Mouse (Mus musculus) c-Kit-positive CD71-positive TER-119-negative erythroid progenitor cells, embryonic 14.5 days (primary cell): ENCODE measurements at regions not wholly inside any gene's neighbourhood (a gene's known extent, or its start where the extent isn't known, plus 50 kb on each side); places are given as distances from the start of the nearest gene placed in this dataset.

ENCODE experiments used
- DNase-seq: peaks from one replicate; pipeline ENCODE4 v3.0.0-alpha.2; 2013; ENCODE audit warnings: low read depth

DNA sequence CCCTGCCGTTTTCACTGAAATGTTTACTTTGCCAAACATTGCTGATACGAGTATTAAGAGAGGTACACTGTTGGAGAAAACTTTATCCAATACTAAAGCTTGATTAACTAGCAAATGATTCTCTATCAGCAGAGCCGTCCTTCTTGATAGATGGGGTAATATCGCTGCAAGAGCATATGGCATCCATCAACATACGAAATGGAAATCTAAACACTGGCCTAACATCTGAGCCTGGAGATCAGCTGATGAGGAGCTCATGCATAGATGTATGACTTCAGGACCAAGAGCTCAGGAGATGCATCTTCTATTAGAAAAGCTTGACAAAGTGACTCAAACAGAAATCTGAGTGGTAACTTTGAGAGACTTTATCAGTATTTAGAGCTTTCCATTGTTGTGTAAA, 666.5 kb downstream of the Defb40 start:
- DNase-seq, result no peak

DNA sequence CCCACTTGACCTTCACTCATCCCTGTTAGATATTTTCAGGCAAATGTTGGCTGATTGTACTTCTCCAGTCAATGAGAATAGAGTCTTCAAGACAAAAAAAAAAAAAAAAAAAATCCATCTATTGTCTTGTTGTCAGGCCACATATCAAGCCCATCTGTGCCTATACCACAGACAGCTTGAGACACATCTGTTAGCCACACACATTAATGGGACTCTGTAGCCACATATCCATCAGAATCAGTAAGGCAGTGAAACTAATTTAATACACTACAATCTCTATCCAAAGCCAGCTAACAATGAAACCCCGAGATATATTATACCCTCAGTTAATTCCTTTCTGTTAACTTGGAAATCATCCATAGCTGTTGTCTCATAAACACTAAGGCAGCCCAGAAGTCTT, 667.1 kb downstream of the Defb40 start:
- no peak for DNase-seq

DNA sequence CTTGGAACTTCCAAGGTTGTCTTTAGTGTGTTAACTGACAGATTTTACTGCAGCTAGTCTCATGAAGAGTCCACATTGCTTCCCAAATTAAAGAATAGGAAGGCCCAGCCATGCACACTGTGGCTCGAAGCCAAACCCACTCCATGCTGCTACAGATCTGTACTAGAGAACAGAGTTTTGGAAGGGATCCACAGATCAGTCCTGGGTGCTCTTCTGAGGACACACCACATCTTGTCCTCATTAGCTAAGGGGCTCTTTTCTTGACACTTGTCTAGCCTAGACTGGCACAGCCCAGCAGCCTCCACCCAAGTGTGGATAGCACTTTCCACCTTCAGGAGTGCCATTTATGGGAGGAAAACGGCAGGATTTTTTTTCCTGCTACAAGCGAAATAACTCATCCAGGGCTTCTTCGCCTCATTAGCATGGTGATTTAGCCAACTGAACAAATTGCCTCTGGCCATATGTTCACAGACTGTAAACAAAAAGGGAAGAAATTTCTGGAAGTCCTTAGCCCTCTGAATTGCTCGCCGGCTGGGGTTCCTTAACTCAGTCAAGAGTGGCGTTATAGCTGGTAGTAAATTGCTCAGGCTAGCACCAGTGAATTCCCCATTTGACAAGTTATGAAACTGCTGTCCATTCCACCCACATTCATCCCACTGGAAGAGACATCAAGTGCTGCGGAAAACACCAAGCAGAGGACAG, 690.4 kb downstream of the Defb40 start:
- no peak for DNase-seq

DNA sequence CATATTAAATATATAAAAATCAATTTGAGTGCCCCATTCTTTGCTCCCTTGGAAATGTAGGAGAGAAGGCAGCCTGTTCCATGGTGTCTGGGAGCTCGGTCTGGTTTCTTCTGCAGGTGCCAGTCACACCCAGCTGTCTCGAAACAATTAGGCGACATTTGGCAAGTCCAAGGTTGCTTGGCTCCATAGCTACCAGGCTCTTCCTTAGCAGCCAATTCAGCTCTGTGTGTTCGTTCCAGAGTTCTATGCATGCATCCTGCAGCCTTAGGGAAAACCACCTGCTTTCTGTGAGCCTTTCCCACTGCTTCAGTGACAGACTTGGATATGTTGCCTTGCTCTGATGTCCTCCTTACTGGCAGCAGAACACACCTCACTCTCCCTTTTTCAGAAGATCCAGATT, 698.1 kb downstream of the Defb40 start:
- DNase-seq, result no peak

DNA sequence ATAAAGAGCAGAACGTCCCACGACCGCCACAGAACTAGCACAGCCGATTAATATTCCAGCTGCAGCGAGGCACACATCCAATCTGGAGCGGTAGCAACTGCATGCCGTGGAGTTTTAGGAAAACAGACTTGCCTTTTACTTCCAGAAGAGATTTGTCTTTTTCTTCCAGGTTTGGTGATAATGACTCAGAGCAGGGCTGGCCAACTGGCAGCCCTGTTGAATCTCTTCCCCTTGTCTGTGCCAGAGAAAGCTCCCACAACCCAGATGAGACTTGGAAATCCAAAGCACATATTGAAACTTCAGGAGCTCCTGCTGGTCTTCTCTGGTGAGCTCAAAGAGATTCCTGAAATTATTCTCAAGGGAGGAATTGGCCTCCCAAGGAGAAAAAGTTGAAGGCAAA, 709.8 kb downstream of the Defb40 start:
- no peak for DNase-seq

DNA sequence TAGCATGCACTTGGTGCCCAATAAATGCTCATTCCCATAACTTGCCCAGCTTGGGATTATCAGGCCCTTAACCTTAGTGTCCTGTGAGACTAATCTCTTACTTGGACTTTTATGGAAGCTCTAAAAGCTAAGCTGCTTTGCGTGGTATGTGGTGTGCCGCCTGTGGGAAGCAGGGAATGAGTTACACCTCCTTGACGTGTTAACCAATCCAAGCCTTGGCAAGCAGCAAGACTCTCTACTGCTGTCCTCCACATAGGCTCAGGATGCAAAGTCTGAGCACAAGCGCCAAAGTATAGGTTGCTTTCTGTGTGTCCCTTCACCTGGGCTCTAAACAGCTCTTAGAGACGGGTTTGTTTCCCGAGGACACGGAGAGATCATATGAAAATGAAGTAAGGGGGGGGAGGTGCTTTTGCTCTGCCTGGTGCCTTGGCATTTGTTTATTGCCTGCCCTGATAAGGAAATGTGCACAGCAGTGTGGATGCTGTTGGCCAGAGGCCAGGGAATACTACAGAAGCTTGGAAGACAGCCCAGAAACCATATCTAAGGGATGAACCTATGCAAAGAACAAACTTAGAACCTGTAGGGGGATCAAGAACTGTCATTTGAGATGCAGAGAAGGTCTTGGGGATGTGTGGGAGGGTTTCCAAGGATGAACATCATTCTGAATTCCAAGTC, 719.6 kb downstream of the Defb40 start:
- no peak for DNase-seq

DNA sequence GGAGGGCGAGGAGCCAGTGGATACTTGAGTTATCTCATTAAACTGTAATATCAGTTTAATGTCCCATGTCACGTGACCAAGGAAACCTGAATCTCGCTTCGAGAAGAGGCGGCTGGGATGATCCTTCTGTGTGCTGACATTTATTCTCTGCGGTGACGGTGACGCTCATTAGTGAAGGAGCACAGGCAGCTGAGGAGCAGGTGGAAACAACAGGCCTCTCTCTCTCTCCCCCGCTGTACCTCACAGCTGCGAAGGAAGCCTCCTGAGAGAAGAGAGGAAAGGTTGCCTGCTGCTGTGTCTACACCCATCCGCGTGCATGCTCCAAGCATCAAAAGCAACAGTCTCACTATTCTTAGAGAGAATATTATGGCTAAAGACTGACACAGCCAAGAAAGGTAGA, 731.8 kb downstream of the Defb40 start:
- DNase-seq, result no peak

DNA sequence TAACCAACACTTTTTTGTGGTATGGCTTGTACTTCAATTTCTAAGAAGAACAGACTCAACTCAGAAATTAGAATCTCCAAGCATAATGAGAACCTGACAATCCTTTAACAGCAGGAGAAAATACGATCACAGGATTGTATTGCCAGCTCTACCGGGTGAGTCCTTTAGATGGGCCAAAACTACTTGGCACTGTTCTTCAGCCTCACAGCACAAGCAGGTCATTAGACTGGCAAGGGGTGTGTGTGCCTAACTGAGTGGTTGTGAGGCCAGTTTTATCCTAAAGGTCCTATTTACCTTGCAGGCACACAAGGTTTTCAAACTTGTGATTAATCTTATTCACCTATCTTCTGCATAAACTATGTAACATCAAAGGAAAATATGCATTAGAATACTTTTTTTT, 760.5 kb downstream of the Defb40 start:
- DNase-seq, result no peak

DNA sequence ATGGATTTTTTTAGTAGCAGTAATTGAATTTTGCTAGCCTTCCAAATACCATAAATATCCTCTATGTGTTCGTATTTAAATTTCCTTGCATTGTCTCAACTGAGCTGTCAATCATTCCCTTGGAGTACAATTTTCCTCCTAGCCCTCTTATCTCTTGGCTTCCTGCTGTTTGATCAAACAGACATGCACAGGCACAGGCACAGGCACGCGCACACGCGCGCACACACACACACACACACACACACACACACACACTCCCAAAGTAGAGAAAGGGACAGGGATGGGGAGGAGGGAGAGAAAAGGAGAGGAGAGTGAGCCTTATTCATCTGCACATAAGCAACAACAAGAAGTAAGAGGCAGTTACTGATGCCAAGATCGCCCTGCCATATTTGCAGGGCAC, 760.9 kb downstream of the Defb40 start:
- no peak for DNase-seq

DNA sequence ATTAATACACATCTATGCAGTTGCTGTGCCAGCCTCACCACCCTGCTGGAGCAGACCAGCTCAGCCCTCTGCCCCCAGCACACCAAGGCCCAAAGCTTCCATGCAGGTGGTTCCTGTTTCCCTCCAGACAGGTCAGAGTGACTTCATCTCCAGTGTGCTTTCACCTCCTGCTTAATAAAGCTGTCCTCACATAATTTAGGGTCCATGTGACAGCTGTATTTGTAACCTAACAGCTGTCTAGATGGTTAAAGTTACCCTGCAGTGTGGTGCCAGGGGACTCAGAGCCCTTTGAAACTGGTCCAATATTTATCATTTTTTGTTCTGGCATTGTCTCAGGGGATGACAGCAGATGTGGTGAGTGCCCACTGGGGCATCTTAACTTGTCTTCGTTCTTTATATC, 761.5 kb downstream of the Defb40 start:
- DNase-seq, result no peak

DNA sequence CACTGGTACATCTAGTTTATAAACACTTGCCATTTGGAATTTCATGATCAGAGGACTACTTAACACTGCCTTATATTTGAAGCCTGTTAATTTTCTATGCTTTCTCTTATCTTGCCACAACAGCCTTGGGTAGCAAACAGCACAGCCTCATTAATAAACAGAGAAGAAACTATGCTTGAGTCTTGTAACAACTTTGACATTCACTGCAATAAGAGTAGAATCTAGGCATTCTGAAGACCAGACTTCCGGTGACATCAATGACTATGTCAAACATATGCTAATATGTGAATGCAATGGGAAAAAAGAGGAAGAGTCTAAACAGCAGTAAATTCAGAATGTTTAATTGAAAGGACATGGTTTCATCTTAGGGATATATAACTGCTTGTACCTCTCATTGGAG, 768.0 kb downstream of the Defb40 start:
- no peak for DNase-seq

DNA sequence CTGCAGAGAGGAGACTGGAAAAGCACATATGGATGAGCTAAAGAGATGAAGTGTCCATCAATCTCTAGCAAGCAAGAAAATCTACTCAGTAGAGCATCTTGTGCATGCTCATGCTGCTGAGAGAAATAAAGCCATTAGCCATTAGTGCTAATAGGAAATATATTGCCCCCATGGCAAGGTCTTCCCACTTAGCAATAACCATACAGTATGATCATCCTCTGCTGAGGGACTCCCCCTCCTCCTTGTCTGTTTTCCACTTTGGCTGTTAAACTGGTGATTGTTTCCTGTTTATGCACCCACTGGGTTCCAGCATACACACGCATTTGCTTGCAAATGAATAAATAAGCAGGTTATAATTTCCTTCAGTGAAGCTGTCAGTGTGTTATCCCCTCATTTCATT, 769.4 kb downstream of the Defb40 start:
- DNase-seq, result no peak

DNA sequence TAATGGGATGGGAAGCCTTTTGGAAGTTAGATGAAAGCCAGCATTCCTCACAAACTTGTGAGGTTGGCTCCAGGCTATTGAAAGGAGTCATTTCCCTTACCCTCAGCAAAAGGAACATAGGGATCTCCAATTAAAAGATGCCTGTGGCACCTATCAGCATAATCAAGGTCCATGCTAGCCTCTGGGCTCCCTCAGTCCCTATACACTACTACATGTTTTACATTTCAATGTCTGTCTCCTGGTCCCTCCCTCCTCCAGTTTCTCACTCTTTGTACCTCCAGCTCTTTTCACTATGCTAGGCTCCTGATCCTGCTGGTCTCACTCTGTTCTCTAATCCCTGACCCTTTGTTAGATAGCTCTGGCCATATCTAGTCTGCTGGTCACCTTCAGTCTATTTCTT, 790.6 kb downstream of the Defb40 start:
- DNase-seq, result no peak

DNA sequence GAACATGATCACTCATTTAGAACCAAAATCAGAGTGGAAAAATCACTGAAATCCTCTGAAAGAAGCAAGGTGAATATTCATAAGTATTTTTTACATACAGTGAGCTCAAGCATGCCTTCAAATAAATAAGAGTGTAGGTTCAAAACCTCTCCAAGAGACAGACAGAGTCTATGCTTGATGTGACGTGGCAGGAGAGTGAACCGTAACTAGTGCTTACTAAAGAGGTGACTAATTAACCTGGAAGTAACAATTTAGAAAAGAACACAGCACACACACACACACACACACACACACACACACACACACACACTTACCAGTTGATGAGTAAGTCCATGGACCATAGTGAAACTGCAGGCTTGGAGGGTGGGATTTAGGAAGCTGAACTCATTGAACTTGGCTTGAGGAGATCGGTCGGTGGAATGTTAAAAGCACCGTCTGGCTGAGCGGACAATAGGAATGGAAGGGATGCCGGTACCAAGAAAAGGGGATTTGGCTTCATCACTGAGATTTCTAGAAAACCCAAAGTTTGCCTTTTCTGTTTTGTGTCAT, 802.4 kb downstream of the Defb40 start:
- no peak for DNase-seq

DNA sequence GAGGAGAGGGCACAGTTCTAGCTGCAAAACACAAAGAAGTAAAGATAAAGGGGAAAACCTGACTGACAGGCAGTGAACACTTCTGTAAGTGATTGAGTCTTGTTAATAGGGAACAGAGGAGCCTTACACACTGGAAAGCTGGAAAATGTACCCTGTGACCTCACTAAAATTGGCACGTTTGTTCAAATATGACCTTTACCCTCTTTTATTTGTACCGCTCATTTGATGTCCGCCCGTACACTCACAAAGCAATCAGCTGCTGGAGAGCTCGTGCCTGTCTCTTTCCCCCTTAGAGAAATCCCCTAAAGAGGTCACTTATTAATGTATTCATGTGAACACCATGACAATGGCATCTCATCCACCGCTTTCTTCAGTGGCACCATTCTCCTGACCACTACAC, 819.4 kb downstream of the Defb40 start:
- DNase-seq, result no peak

DNA sequence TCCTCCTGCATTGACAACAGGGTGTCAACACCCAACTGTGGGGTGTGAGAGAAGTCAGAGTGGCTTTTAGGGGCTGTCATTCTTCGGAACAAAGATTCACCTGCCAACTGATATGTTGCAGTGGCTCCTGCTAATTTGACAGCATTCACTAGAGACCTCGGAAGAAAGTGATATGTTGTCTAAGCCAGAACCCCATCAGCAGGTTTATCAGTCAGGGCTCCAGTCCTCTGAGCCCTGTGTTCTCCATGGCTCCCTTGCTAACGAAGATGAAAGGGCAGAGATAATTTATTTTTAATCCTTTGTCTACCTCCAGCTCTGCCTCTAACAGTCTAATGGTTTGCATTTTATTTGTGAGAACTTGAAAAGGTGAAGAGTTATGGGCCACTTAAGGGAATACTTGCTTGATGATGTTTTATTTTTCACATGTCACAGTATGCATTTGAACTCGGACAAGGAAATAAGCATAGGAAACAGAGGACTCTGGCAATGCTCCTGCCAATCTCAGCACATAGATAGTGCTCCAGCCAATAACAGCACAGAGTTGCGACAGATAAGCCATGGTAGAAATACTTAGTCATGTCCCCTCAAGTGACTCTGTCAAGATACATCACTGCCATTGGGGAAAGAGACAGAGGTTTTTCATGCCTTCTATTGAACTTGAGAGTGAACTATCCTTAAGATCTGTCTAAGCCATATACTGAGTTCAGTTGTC, 862.6 kb downstream of the Defb40 start:
- no peak for DNase-seq

DNA sequence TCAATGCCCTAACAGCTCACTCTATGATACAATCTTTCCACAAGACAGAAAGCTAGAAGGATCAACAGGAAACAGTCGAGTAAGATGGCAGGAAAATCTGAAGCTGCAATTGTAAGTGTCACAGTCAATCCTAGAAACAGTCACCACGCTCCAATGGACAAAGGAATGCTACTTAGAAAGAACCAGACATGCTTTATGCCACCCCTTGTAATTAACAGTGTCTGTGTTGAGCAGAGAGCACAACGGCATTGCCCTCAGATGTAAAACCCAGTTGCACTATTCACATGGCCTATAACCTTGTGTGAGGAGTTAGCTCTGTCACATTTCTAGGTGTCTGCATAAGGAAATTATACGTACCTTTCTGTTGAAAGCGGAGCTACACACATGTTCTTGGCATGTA, 864.8 kb downstream of the Defb40 start:
- no peak for DNase-seq

DNA sequence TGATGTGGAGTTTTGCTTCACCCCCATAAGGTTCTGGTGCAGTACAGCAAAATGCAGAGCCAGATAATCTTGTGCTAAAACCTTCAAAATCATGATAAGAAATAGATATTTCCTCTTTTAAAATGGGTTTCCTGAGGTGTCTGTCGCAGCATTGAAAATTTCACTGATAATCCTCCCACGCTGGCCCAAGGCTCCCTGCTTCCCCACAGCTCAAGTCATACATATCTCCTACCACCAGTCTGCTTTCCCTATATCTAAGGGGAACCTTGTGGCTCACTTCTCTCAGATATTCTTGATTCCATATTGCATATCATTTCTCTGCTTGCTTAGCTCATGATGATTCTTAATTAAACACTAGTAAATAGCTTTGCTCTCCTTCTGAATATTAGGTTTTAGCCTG, 868.6 kb downstream of the Defb40 start:
- DNase-seq, result no peak

DNA sequence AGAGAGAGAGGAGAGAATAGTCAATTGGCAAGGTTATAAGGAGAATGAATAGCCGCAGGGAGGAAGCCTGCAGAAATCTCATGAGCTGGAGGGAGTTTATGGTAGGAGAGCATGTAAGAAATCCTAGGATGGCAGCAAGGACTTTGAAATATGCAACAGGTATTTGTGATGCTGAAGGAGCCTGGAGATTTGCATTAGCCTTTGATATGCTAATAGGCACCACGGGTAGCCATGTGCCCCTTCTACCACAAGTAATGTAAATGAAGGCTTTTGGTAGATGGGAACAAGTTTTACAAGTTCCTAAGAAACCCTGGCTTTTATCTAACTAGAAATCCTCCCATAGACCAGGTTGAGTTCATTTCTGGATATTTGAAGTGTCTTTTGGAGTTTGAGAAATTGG, 871.2 kb downstream of the Defb40 start:
- DNase-seq, result no peak

DNA sequence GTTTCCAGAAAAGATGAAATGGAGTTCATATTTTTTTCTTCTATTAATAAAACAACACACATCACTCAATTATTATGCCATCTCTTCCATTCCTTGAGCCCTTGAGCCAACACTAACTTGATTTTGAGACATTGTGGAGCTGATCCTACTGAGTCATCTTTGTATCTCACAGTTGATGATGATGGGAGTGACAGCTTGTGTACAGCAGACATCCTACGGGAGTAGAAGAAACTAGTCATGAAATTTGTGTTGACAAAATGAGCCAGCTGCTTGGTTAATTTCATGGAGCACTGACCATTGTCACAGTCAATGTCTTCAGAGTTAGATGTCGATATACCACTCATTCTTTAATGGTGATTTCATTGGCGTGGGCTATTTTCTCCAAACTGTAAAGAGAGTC, 912.6 kb downstream of the Defb40 start:
- DNase-seq, result no peak

DNA sequence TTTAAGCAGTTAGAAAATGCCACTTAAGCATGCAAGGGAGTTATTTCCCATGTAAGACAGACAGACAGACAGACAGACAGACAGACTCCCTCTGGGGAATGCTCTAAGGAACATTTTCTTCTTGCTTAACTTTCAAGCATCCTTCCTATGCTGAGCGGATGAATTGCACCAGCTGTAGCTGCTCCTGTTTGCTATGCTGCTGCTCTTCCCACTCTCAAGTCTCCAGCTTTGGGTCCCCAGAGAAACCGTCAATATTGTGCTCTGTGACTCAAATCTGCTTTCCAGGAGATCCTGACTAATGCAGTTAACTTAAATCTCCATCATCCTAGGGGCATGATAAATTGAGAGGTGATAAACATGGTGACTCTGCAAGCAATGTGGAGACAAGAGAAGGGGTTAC, 918.5 kb downstream of the Defb40 start:
- no peak for DNase-seq

DNA sequence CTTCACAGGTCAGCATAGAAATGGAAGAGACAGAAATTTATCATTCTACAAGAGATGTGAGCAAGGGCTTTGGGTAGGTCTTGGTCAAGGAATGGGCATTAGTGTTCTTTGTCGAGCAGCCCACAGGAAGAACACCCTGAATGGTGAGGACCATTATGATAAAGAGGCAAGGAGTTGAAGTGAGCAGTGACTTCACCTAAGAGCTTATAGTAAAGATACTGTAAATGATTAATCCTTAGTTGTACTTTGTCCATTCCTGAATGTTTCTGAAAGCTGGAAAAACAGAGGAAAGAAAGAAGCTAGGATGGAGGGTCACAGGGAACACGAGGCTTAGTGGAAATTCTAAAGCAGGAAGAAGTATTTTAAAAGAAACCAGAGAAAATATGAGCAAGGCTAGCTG, 956.9 kb downstream of the Defb40 start:
- DNase-seq, result no peak

DNA sequence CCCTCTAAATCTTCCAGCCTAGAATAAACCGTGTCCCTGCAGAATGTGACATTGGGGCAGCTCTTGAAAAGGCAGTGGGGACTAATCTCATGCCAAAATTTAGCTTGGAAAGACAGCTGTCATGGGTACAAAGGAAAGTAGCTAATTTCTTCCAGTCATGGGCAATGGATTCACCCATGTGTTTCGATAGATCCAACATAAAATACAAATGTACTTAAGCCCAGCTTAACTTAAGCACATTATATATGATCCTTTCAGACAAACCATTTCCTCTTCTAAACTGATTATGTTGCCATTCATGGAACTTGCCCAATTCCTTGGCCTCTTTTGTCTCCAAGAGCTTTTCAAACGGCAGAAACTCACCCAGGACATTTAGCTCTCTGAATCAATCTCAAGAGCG, 970.5 kb downstream of the Defb40 start:
- no peak for DNase-seq
